Mouse (Mus musculus): ENCODE measurements around the gene Dvl3.

- TF ChIP-seq CTCF (IDR thresholded peaks at IDR 0.05; ENCODE audit: control insufficient read depth, insufficient read depth, insufficient replicate concordance, low read depth, low read length) (peak; percentile 21; the same call in 1 of the 2 replicates), POLR2A (IDR thresholded peaks at IDR 0.05; ENCODE audit: control insufficient read depth, low read depth, low read length) (no peak)
These were observed 7.4 kb upstream of the Dvl3 start for GRCm38 (mm10) chr16:20509349-20509748.

Measured in testis, adult 2 months (tissue).